Mouse (Mus musculus) heart, adult 11 months (tissue): Measurements from ENCODE around the gene Eif4g3.
A peak's percentile ranks its signal among the peaks of the same experiment; 100 is the strongest.

Experiments
- DNase-seq: peaks from one replicate; pipeline ENCODE4 v3.0.0; 2022

Gene Eif4g3

GRCm38 (mm10) chr4:138064882-138065592 is 72.2 kb downstream of the Eif4g3 start:
- peak; percentile 91 for DNase-seq

GRCm38 (mm10) chr4:138065593-138066169 is 72.9 kb downstream of the Eif4g3 start:
- DNase-seq, result peak; percentile 92

GRCm38 (mm10) chr4:138066421-138066820 is 73.6 kb downstream of the Eif4g3 start:
- peak; percentile 89 for DNase-seq

- peak; percentile 89 for DNase-seq
Observed at GRCm38 (mm10) chr4:138067858-138068257, 75.0 kb downstream of the Eif4g3 start.

GRCm38 (mm10) chr4:138068598-138068997 is 75.8 kb downstream of the Eif4g3 start:
- DNase-seq, result peak; percentile 93

- no peak for DNase-seq
Observed at GRCm38 (mm10) chr4:138069371-138069770, 76.5 kb downstream of the Eif4g3 start.

- peak; percentile 4 for DNase-seq
Observed at GRCm38 (mm10) chr4:138071497-138071896, 78.7 kb downstream of the Eif4g3 start.

GRCm38 (mm10) chr4:138073086-138073485 is 80.3 kb downstream of the Eif4g3 start:
- DNase-seq, result peak; percentile 74

- DNase-seq, result peak; percentile 85
Observed at GRCm38 (mm10) chr4:138073531-138073930, 80.7 kb downstream of the Eif4g3 start.

- DNase-seq, result peak; percentile 79
Observed at GRCm38 (mm10) chr4:138074896-138075584, 82.2 kb downstream of the Eif4g3 start.

- peak; percentile 89 for DNase-seq
Observed at GRCm38 (mm10) chr4:138077663-138078295, 85.0 kb downstream of the Eif4g3 start.

GRCm38 (mm10) chr4:138079234-138079633 is 86.4 kb downstream of the Eif4g3 start:
- DNase-seq, result no peak

- peak; percentile 67 for DNase-seq
Observed at GRCm38 (mm10) chr4:138082466-138082865, 89.6 kb downstream of the Eif4g3 start.

GRCm38 (mm10) chr4:138084103-138084502 is 91.3 kb downstream of the Eif4g3 start:
- DNase-seq, result no peak

GRCm38 (mm10) chr4:138084851-138085573 is 92.2 kb downstream of the Eif4g3 start:
- DNase-seq, result peak; percentile 96

GRCm38 (mm10) chr4:138086949-138087348 is 94.1 kb downstream of the Eif4g3 start:
- no peak for DNase-seq

GRCm38 (mm10) chr4:138089512-138089911 is 96.7 kb downstream of the Eif4g3 start:
- DNase-seq, result no peak

- no peak for DNase-seq
Observed at GRCm38 (mm10) chr4:138091562-138092194, 98.9 kb downstream of the Eif4g3 start.

- no peak for DNase-seq
Observed at GRCm38 (mm10) chr4:138100456-138100855, 107.6 kb downstream of the Eif4g3 start.

- no peak for DNase-seq
Observed at GRCm38 (mm10) chr4:138101795-138102194, 109.0 kb downstream of the Eif4g3 start.

GRCm38 (mm10) chr4:138102413-138102812 is 109.6 kb downstream of the Eif4g3 start:
- no peak for DNase-seq

- DNase-seq, result no peak
Observed at GRCm38 (mm10) chr4:138104967-138105366, 112.1 kb downstream of the Eif4g3 start.
